Mouse (Mus musculus) stomach, embryonic 14.5 days (tissue): ENCODE data around the gene Prdm16. TPM values are rescaled to one million over a fixed set of nuclear protein-coding genes. Genes with fewer than 3 reads are reported as not detected.

Experiments used
- ATAC-seq: fragments of 200-750 bp; cut with Nextera tagmentation; 2 replicates; pipeline ENCODE4 v1.8.0; 2017; ENCODE audit warnings: low read depth, moderate TSS enrichment; ENCODE audit not compliant: insufficient number of reproducible peaks, insufficient read depth, low FRiP score
- H3K27ac ChIP-seq: fragments of 300-500 bp; sonication (generic); 2 replicates; pipeline ENCODE4 v1.5.1; 2014; ENCODE audit warnings: mild to moderate bottlenecking, low read length, moderate library complexity, mixed read lengths
- H3K27me3 ChIP-seq: fragments of 300-500 bp; sonication (generic); 2 replicates; pipeline ENCODE4 v1.6.1; 2014; ENCODE audit warnings: low read length, control low read depth, mixed read lengths; ENCODE audit not compliant: control insufficient read depth, insufficient read depth
- H3K36me3 ChIP-seq: fragments of 300-500 bp; sonication (generic); 2 replicates; pipeline ENCODE4 v1.6.1; 2014; ENCODE audit warnings: mild to moderate bottlenecking, control low read depth, low read length, moderate library complexity, mixed read lengths; ENCODE audit not compliant: control insufficient read depth, insufficient read depth
- H3K4me1 ChIP-seq: fragments of 300-500 bp; sonication (generic); 2 replicates; pipeline ENCODE4 v1.6.1; 2014; ENCODE audit warnings: low read length, control low read depth, mixed read lengths; ENCODE audit not compliant: control insufficient read depth, insufficient read depth
- H3K4me2 ChIP-seq: fragments of 300-500 bp; sonication (generic); replicated peaks from 2 replicates; pipeline ENCODE4 v1.6.1; 2014; ENCODE audit warnings: low read depth, low read length, control low read depth
- H3K4me3 ChIP-seq: fragments of 300-500 bp; sonication (generic); 2 replicates; pipeline ENCODE4 v1.5.1; 2014; ENCODE audit warnings: low read depth, low read length, control low read depth
- H3K9ac ChIP-seq: fragments of 300-500 bp; sonication (generic); replicated peaks from 2 replicates; pipeline ENCODE4 v1.6.1; 2014; ENCODE audit warnings: low read depth, mild to moderate bottlenecking, control low read depth, low read length, moderate library complexity, mixed read lengths
- H3K9me3 ChIP-seq: fragments of 300-500 bp; sonication (generic); 2 replicates; pipeline ENCODE4 v1.6.1; 2016; ENCODE audit warnings: low read depth, low read length, control low read depth; ENCODE audit not compliant: control insufficient read depth
- WGBS: fragments of 180-500 bp; shearing (Covaris S2); extraction: QIAGEN DNeasy Blood & Tissue Kit; methylation state at CpG from one replicate; pipeline ENCODE4 v1.1.7; 2014; 5-methylcytosine and 5-hydroxymethylcytosine counted together
- polyA plus RNA-seq: library from polyadenylated mRNA; unstranded; fragments of >200 nt; fragmentation: Nextera tagmentation; extraction: Ambion mirVana; gene quantifications from 2 replicates; pipeline ENCODE4 v1.2.1, GENCODE M21; 2014

Prdm16 gene
- polyA plus RNA-seq, 1 experiment from 2014 or later, result 18.4 TPM

DNA sequence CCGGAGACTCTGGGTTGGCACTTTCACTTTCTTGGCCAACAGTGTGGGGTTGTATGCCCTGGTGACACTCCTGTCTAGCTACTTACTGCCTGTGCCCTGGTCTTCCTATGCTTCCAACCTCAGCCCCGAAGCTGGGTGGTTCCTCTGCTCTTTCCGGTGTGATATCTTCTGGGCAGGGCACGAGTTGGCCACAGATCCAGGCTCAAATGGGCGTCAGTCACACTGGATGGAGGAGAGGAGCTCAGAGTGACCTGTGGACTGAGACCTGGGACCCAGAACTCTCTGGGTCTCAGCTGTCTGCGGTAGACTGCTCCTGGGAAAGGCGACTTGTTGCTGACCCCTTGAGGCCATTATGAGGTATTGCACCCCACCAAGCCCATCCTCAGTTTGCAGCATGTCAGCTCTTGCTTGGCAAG is 335.2 kb downstream of the Prdm16 start, which contains the start of gene Arhgef16:
Gene Arhgef16, minus strand, starts transcription at position 211 of the 416 bp plus-strand sequence.
- Histone ChIP-seq H3K4me3 (no peak within 1 kb of the TSS), H3K4me1 (0 out of 2 replicates have a peak, but pooled peaks cover 4% of the 10 kb centered on the region), H3K4me2 (peak within 1 kb of the TSS; percentile 83; the same call in 1 of the 2 replicates), H3K27me3 (0 out of 2 replicates have a peak, but pooled peaks cover 5% of the 10 kb centered on the region), H3K9me3 (no peaks in the 10 kb centered on the region), H3K27ac (no peak within 1 kb of the TSS), H3K36me3 (no peaks in the 10 kb centered on the region), H3K9ac (no peak within 1 kb of the TSS)
- ATAC-seq, result no peak
- 21% methylated on average over 7 of the region's 7 CpGs for WGBS

GRCm38 (mm10) chr4:154299541-154300271 is 337.0 kb downstream of the Prdm16 start:
- no peaks in the 10 kb centered on the region for H3K9me3 ChIP-seq
- no peaks in the 10 kb centered on the region for H3K36me3 ChIP-seq
- H3K4me2 ChIP-seq, result peak overlapping the region; percentile 83
- 0 out of 2 replicates have a peak overlapping the region, but pooled peaks have one; percentile 25 for H3K9ac ChIP-seq
- peak overlapping the region; percentile 45 for H3K4me3 ChIP-seq
- peak; percentile 87 for ATAC-seq
- peak overlapping the region; percentile 61 for H3K27ac ChIP-seq
- H3K27me3 ChIP-seq, result 0 out of 2 replicates have a peak, but pooled peaks cover 5% of the 10 kb centered on the region
- H3K4me1 ChIP-seq, result 0 out of 2 replicates have a peak, but pooled peaks cover 5% of the 10 kb centered on the region
- WGBS, result under 1% methylated on average over 58 of the region's 66 CpGs

GRCm38 (mm10) chr4:154297761-154298160 is 338.9 kb downstream of the Prdm16 start:
- Histone ChIP-seq H3K4me2 (peak overlapping the region; percentile 25), H3K4me3 (no peak overlapping the region), H3K36me3 (no peaks in the 10 kb centered on the region), H3K4me1 (peaks cover 19% of the 10 kb centered on the region), H3K9ac (no peak overlapping the region), H3K9me3 (no peaks in the 10 kb centered on the region), H3K27me3 (0 out of 2 replicates have a peak, but pooled peaks cover 5% of the 10 kb centered on the region), H3K27ac (no peak overlapping the region)
- WGBS, result 29% methylated on average over 9 of the region's 9 CpGs
- 0 out of 2 replicates have a peak, but pooled peaks have one; percentile 20 for ATAC-seq

- 16% methylated on average over 8 of the region's 8 CpGs for WGBS
Measured at GRCm38 (mm10) chr4:154294262-154294731, 342.4 kb downstream of the Prdm16 start.

DNA sequence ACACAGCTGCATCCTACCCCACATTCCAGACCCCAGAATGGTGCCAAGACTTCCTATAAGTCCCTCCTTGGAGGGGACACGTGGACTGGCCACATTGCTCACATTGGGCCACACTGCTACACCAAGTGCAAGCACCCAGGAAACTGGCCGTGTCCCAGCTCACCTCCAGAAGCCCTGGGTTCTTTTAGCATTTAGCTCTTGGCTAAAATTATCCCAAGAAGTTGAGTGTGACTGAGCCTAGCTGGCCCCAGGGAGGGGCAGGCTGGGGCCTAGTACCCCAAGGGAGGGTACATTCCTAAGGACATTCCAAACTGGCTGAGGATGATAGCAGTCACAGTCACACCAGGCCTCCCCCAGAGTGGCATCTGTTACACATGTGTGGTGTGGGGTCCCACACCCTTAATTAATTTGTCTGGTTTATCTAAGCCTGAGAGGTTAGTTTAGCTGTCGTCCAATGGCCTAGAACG is 342.9 kb downstream of the Prdm16 start:
- Histone ChIP-seq H3K4me3 (no peak overlapping the region), H3K4me2 (0 out of 2 replicates have a peak overlapping the region, but pooled peaks have one; percentile 3)

More at GRCm38 (mm10) chr4:154294262-154294731, 342.4 kb downstream of the Prdm16 start:
- Histone ChIP-seq H3K9me3 (no peaks in the 10 kb centered on the region), H3K9ac (no peak overlapping the region), H3K4me3 (no peak overlapping the region), H3K36me3 (no peaks in the 10 kb centered on the region), H3K27ac (peak overlapping the region; percentile 56), H3K4me2 (0 out of 2 replicates have a peak overlapping the region, but pooled peaks have one; percentile 4), H3K4me1 (peaks cover 19% of the 10 kb centered on the region), H3K27me3 (no peaks in the 10 kb centered on the region)
- ATAC-seq, result peak; percentile 86

GRCm38 (mm10) chr4:154283671-154284070 is 353.0 kb downstream of the Prdm16 start:
- ATAC-seq, result no peak
- Histone ChIP-seq H3K4me1 (no peaks in the 10 kb centered on the region), H3K4me2 (no peak overlapping the region), H3K9ac (no peak overlapping the region), H3K9me3 (no peaks in the 10 kb centered on the region), H3K4me3 (no peak overlapping the region), H3K27ac (no peak overlapping the region), H3K27me3 (no peaks in the 10 kb centered on the region), H3K36me3 (peaks cover 2% of the 10 kb centered on the region; the same call in 1 of the 2 replicates)
- 76% methylated on average over 7 of the region's 7 CpGs for WGBS

More for the DNA sequence above, 342.9 kb downstream of the Prdm16 start:
- Histone ChIP-seq H3K27ac (peak overlapping the region; percentile 74; the same call in 1 of the 2 replicates), H3K9ac (no peak overlapping the region), H3K4me1 (peaks cover 19% of the 10 kb centered on the region), H3K27me3 (no peaks in the 10 kb centered on the region), H3K9me3 (no peaks in the 10 kb centered on the region), H3K36me3 (no peaks in the 10 kb centered on the region)
- peak; percentile 44 for ATAC-seq
- whole genome bisulfite sequencing, result 38% methylated on average over 4 of the region's 4 CpGs

- Histone ChIP-seq H3K4me3 (no peak overlapping the region), H3K9ac (no peak overlapping the region), H3K36me3 (no peaks in the 10 kb centered on the region; the same call in 1 of the 2 replicates), H3K27me3 (no peaks in the 10 kb centered on the region), H3K27ac (no peak overlapping the region), H3K9me3 (no peaks in the 10 kb centered on the region), H3K4me1 (no peaks in the 10 kb centered on the region), H3K4me2 (no peak overlapping the region)
- 66% methylated on average over 9 of the region's 9 CpGs for WGBS
- no peak for ATAC-seq
Measured at GRCm38 (mm10) chr4:154279481-154279880, 357.2 kb downstream of the Prdm16 start.

GRCm38 (mm10) chr4:154273000-154273399 is 363.7 kb downstream of the Prdm16 start:
- Histone ChIP-seq H3K36me3 (no peaks in the 10 kb centered on the region), H3K27me3 (no peaks in the 10 kb centered on the region), H3K9me3 (no peaks in the 10 kb centered on the region), H3K4me2 (no peak overlapping the region), H3K9ac (no peak overlapping the region), H3K4me1 (0 out of 2 replicates have a peak, but pooled peaks cover 3% of the 10 kb centered on the region), H3K4me3 (no peak overlapping the region), H3K27ac (no peak overlapping the region)
- 52% methylated on average over 3 of the region's 3 CpGs for WGBS
- ATAC-seq, result no peak
